ENCODE assay signal across 8 mouse cellular contexts in genomic region chr13:91807155-91807839, GRCm38 (mm10). TPM values are rescaled to one million over a fixed set of nuclear protein-coding genes. Genes with fewer than 3 reads are reported as not detected.
DNase-seq lines count a peak whose midpoint lies in the region; ATAC-seq and TF ChIP-seq lines count a peak whose summit lies in the region.

Zcchc9 (minus strand) TSS chr13:91807705.

- H3K4me2 ChIP-seq in forebrain, embryonic 15.5 days (replicated peaks), result peak within 1 kb of the TSS; percentile 61

- peak within 1 kb of the TSS; percentile 94 for H3K27ac ChIP-seq in forebrain, embryonic 15.5 days (replicated peaks)

- peak; percentile 87; the same call in 1 of the 2 replicates for TF ChIP-seq POLR2A in lung, adult 2 months (IDR thresholded peaks at IDR 0.05; ENCODE audit: borderline replicate concordance, extremely low read depth, low read depth, low read length)

- H3K9me3 ChIP-seq in forebrain, embryonic 15.5 days, result no peaks in the 10 kb centered on the region

- ATAC-seq in forebrain, embryonic 15.5 days (replicated peaks), result peak; percentile 99
- peak; percentile 95 for ATAC-seq in neutrophil, adult 5-6 weeks (ENCODE audit: extremely low read depth, insufficient number of reproducible peaks, low FRiP score, poor library complexity, severe bottlenecking)

- under 1% methylated on average over 45 of the region's 50 CpGs for WGBS in forebrain, embryonic 15.5 days
- under 1% methylated on average over 49 of the region's 50 CpGs for WGBS in lung, adult 2 months

- 0 out of 2 replicates have a peak, but pooled peaks have one; percentile 9 for TF ChIP-seq CTCF in lung, adult 2 months (IDR thresholded peaks at IDR 0.05; ENCODE audit: insufficient read depth, low read length)

- H3K9ac ChIP-seq in forebrain, embryonic 15.5 days (replicated peaks), result peak within 1 kb of the TSS; percentile 95

- H3K36me3 ChIP-seq in forebrain, embryonic 15.5 days, result peaks cover 15% of the 10 kb centered on the region

- no peaks in the 10 kb centered on the region for H3K27me3 ChIP-seq in forebrain, embryonic 15.5 days

- H3K4me3 ChIP-seq in forebrain, embryonic 15.5 days, result peak within 1 kb of the TSS; percentile 79
- H3K4me3 ChIP-seq in lung, adult 2 months (replicated peaks; ENCODE audit: extremely low read depth, low read depth, low read length), result peak within 1 kb of the TSS; percentile 97

- peaks cover 13% of the 10 kb centered on the region for H3K4me1 ChIP-seq in forebrain, embryonic 15.5 days
- peaks cover 4% of the 10 kb centered on the region; the same call in 1 of the 2 replicates for H3K4me1 ChIP-seq in lung, adult 2 months (ENCODE audit: control insufficient read depth, insufficient read depth, low read length)

- intact Hi-C loops in heart, postnatal 25 days (cut with DNase I), result loop anchor here (5.0 to 10.0 kb wide), 4 partner anchors 50 to 530 kb away; partner anchors contain the start of gene Ssbp2

- DNase-seq in ES-CJ7 (ENCODE audit: low read depth, low spot score), result peak; percentile 91
- peak; percentile 88 for DNase-seq in cerebellum, adult 11 months
- peak; percentile 78 for DNase-seq in heart, postnatal 25 days (ENCODE audit: low spot score)
- peak; percentile 87 to 94 for DNase-seq in layer of hippocampus, adult 18-20 months (ENCODE audit: low spot score in 2 of 2)
- DNase-seq in lung, adult 2 months, result peak; percentile 88
- DNase-seq in thymus, adult 18-20 months, result peak; percentile 76 to 81

RNA-seq across cellular contexts. Expression of gene Zcchc9, which starts in this region (rescaled TPM):
- polyA plus RNA-seq in forebrain, embryonic 15.5 days (2015; fragmentation: Nextera tagmentation; extraction: Ambion mirVana), result 22.9 and 24.2 TPM in 2 replicates
- total RNA-seq in heart, postnatal 25 days (2021), result 10 to 100 TPM; 13.6 to 18.9 TPM
- 10 to 100 TPM; 12.5 to 15.0 TPM for total RNA-seq in layer of hippocampus, adult 18-20 months (2021)
- 5.9 and 11.3 TPM in 2 replicates for polyA plus RNA-seq in lung, adult 2 months (2012; rRNA removed)
- 28.6 and 42.8 TPM in 2 replicates for total RNA-seq in neutrophil, adult 5-6 weeks (2017)

Comparison
In these comparisons a context has a peak if more than half of its experiments do, and no peak if none do; other contexts are left out.
1. Peak in every context shown above with its lines: DNase-seq, ATAC-seq, H3K4me3 ChIP-seq and H3K27ac ChIP-seq.